Mouse (Mus musculus) liver, adult 2 months (tissue): ENCODE measurements at regions not wholly inside any gene's neighbourhood (a gene's known extent, or its start where the extent isn't known, plus 50 kb on each side); places are given as distances from the start of the nearest gene placed in this dataset.
A peak's percentile ranks its signal among the peaks of the same experiment; 100 is the strongest.

ENCODE experiments used
- DNase-seq: peaks from one replicate; pipeline ENCODE4 v3.0.0-alpha.2; 2011; ENCODE audit warnings: low read depth, low spot score; ENCODE audit errors: extremely low read depth
- H3K27ac ChIP-seq: fragments of 200-500 bp; replicated peaks from 2 replicates; pipeline ENCODE4 v1.5.1; 2012; ENCODE audit warnings: low read depth, mild to moderate bottlenecking, control low read depth, inconsistent platforms, low read length; ENCODE audit not compliant: insufficient read depth
- H3K27me3 ChIP-seq: fragments of 200-500 bp; 2 replicates; pipeline ENCODE4 v1.6.1; 2012; ENCODE audit warnings: mild to moderate bottlenecking, moderate library complexity, low read length, inconsistent platforms; ENCODE audit not compliant: control insufficient read depth, insufficient read depth
- H3K36me3 ChIP-seq: fragments of 200-500 bp; 2 replicates; pipeline ENCODE4 v1.6.1; 2012; ENCODE audit warnings: low read length, inconsistent platforms; ENCODE audit not compliant: control insufficient read depth, insufficient read depth
- H3K4me1 ChIP-seq: fragments of 200-500 bp; 2 replicates; pipeline ENCODE4 v1.6.1; 2011; ENCODE audit warnings: low read length; ENCODE audit not compliant: control insufficient read depth, insufficient read depth
- H3K4me3 ChIP-seq: fragments of 200-500 bp; 2 replicates; pipeline ENCODE4 v1.5.1; 2011; ENCODE audit warnings: low read depth, mild to moderate bottlenecking, control low read depth, low read length, moderate library complexity; ENCODE audit not compliant: insufficient read depth
- H3K79me2 ChIP-seq: fragments of 200-500 bp; 2 replicates; pipeline ENCODE4 v1.6.1; 2012; ENCODE audit warnings: inconsistent platforms, mild to moderate bottlenecking, low read length, moderate library complexity; ENCODE audit not compliant: control insufficient read depth, insufficient read depth
- H3K9ac ChIP-seq: fragments of 200-500 bp; 2 replicates; pipeline ENCODE4 v1.6.1; 2012; ENCODE audit warnings: low read depth, mild to moderate bottlenecking, control low read depth, inconsistent platforms, low read length
- CTCF ChIP-seq: fragments of 200-500 bp; IDR thresholded peaks from 2 replicates; pipeline ENCODE4 v1.5.1; 2011; ENCODE audit warnings: low read depth, low read length, control low read depth
- POLR2A ChIP-seq: fragments of 200-500 bp; IDR thresholded peaks from 2 replicates; pipeline ENCODE4 v1.6.1; 2011; ENCODE audit warnings: low read length, control low read depth; ENCODE audit not compliant: insufficient read depth; ENCODE audit errors: extremely low read depth
- WGBS: fragments of 180-500 bp; shearing (Covaris S2); methylation state at CpG from one replicate; pipeline ENCODE4 v1.1.7; 2018; 5-methylcytosine and 5-hydroxymethylcytosine counted together

DNA sequence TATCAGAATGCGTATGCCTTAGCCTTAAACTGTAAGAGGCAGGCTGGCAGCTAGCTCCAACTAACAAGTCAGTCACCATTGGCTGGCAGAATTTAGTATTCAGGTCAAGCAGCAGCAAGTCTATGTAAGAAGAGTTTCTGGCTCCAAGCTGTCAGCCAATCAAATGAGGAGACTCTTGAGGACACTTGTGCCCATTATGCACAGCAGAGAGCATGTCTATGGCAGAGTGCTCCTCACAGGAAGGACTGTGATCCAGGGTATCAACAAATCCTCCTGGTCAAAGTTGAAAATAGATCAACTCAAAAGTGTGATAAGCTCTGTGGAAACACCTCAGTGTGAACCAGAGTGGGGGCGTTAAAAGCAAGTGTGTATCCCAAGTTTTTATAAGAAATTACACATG, 156.0 kb upstream of the Speer2 start:
- TF ChIP-seq POLR2A (no peak), CTCF (no peak)
- DNase-seq: no peak
- no peaks in the 10 kb centered on the region for H3K36me3 ChIP-seq
- no peaks in the 10 kb centered on the region for H3K79me2 ChIP-seq
- no peaks in the 10 kb centered on the region for H3K27me3 ChIP-seq
- H3K4me1 ChIP-seq: no peaks in the 10 kb centered on the region
- no peak overlapping the region for H3K4me3 ChIP-seq
- no peak overlapping the region for H3K9ac ChIP-seq
- no peak overlapping the region for H3K27ac ChIP-seq
- WGBS: 94% methylated on average over 2 of the region's 2 CpGs

DNA sequence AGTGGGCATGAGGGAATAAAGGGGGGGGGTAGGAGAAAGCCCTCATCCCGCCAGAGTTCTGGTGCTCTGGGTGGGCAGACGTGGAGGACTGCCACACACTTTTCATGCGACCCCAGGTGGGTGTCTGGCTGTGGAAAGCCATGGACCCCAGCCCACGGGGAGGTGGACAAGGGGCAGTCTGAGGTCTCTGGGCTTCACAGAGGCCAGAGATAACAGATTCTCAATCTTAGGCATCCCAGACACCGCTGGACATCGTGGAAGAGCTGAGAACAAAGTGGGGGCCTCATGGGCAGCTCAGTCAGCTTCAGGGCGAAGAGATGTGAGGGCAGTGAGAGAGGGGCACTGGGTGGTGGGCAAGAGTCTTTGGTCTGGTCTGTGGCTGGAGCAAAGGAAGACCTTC, 157.9 kb upstream of the Speer2 start:
- Histone ChIP-seq H3K9ac (no peak overlapping the region), H3K4me1 (no peaks in the 10 kb centered on the region), H3K27me3 (no peaks in the 10 kb centered on the region), H3K27ac (no peak overlapping the region), H3K79me2 (no peaks in the 10 kb centered on the region), H3K36me3 (no peaks in the 10 kb centered on the region), H3K4me3 (no peak overlapping the region)
- TF ChIP-seq CTCF (no peak), POLR2A (no peak)
- DNase-seq: no peak
- WGBS: 81% methylated on average over 7 of the region's 7 CpGs

DNA sequence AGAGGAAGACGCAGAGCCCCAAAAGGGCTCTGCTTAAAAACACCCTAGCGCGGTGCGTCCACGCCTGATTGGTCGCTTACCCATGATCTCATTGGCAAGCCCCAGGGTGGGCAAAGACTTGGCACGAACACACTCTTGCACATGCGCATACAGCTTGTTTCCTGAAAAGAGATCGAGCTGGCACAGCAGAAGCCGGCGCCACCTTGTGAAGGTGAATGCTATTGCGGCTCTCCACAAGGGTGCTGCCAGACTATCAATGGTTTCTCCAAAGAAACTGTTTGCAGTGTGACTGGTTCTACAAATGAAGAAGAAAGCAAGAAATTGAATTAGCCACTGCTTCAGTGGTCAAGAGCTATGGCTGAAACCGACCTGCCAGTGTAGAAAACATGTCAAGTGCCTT, 165.1 kb upstream of the Speer2 start:
- TF ChIP-seq CTCF: 0 out of 2 replicates have a peak, but pooled peaks have one; percentile 20
- TF ChIP-seq POLR2A: no peak
- Histone ChIP-seq H3K4me1 (no peaks in the 10 kb centered on the region), H3K27me3 (no peaks in the 10 kb centered on the region), H3K79me2 (no peaks in the 10 kb centered on the region), H3K4me3 (no peak overlapping the region), H3K36me3 (no peaks in the 10 kb centered on the region), H3K9ac (no peak overlapping the region), H3K27ac (no peak overlapping the region)
- DNase-seq: no peak
- 70% methylated on average over 13 of the region's 13 CpGs for WGBS

DNA sequence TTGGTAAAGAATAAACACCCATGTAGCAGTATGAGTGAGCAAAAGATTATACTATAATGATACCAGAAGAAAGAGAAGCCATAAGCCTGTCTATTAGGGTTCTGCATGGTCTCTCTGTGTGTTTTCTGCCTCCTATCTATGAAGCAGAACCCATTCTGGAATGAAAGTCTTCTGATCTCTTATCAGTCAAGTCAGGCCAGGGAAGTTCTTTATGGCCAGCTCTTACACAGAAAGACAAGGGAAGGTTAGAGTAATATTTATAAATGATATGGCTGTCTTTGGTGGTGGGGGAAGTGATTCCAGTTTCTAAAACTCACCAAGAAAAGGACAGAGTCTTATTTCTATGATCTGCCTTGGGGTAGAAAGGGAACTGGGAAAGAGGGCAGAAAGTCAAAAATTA, 182.0 kb upstream of the Speer2 start:
- no peak overlapping the region for H3K4me3 ChIP-seq
- no peaks in the 10 kb centered on the region for H3K36me3 ChIP-seq
- no peak for DNase-seq
- H3K27me3 ChIP-seq: no peaks in the 10 kb centered on the region
- H3K27ac ChIP-seq: no peak overlapping the region
- H3K79me2 ChIP-seq: no peaks in the 10 kb centered on the region
- no peaks in the 10 kb centered on the region for H3K4me1 ChIP-seq
- H3K9ac ChIP-seq: no peak overlapping the region
- TF ChIP-seq CTCF (no peak), POLR2A (no peak)

DNA sequence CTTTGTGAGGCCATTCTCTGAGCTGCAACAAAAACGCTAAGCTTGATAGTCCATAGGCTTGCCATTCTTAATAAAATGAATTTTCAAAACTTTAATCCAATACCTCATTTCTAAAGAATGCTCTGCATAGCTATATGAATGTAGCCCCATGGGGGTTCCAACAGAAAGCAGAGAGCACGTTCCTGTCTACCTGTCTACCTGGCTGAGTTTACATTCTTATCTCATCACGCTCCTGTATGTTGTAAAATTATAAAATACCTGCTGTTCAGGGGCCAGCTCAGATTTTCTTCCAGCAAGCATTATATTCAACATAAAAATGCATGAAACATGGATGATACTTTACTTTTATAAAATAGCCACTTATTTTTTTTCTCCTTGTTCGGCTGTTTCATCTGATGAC, 182.5 kb upstream of the Speer2 start:
- Histone ChIP-seq H3K4me3 (no peak overlapping the region), H3K4me1 (no peaks in the 10 kb centered on the region), H3K36me3 (no peaks in the 10 kb centered on the region), H3K27ac (no peak overlapping the region), H3K27me3 (no peaks in the 10 kb centered on the region), H3K79me2 (no peaks in the 10 kb centered on the region), H3K9ac (no peak overlapping the region)
- 60% methylated on average over 4 of the region's 4 CpGs for WGBS
- no peak for DNase-seq
- TF ChIP-seq CTCF (no peak), POLR2A (no peak)

DNA sequence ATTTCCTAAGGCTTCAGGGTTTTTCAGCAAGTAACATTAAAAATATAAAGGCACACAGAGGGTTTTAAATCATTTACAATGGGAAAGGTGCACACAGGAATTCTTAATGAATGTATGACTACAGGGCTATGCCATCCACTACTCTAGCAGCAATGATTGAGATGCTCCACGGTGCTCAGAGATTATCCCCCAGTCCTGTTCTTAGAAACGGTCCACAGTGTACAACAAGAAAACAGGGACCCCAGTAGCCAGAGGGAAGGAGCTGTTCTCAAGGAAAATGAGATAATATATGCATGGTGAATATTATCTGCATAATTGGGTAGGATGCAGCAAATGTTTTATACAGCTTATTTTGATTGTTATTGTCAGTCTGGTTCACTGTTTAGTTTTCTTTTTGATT, 186.3 kb upstream of the Speer2 start:
- Histone ChIP-seq H3K27ac (no peak overlapping the region), H3K79me2 (no peaks in the 10 kb centered on the region), H3K36me3 (no peaks in the 10 kb centered on the region), H3K4me3 (no peak overlapping the region), H3K27me3 (no peaks in the 10 kb centered on the region), H3K4me1 (no peaks in the 10 kb centered on the region), H3K9ac (no peak overlapping the region)
- DNase-seq: no peak
- 72% methylated on average over 2 of the region's 2 CpGs for WGBS
- TF ChIP-seq CTCF: no peak
- TF ChIP-seq POLR2A: no peak
